ENCODE assay signal across 8 mouse cellular contexts in genomic region chr10:80665016-80665380, GRCm38 (mm10). TPM values are rescaled to one million over a fixed set of nuclear protein-coding genes. Genes with fewer than 3 reads are reported as not detected.
DNase-seq lines count a peak whose midpoint lies in the region; ATAC-seq lines count a peak whose summit lies in the region.

No protein-coding gene starts in this region.

- H3K27me3 ChIP-seq in neural tube, embryonic 12.5 days (replicated peaks), result no peaks in the 10 kb centered on the region
- H3K27me3 ChIP-seq in limb, embryonic 13.5 days, result no peaks in the 10 kb centered on the region

- no peak for ATAC-seq in neural tube, embryonic 12.5 days (ENCODE audit: low FRiP score, low read depth)
- ATAC-seq in limb, embryonic 13.5 days (ENCODE audit: low FRiP score, low read depth), result 0 out of 2 replicates have a peak, but pooled peaks have one; percentile 13

- no peak overlapping the region for H3K4me3 ChIP-seq in neural tube, embryonic 12.5 days
- no peak overlapping the region for H3K4me3 ChIP-seq in limb, embryonic 13.5 days

- WGBS in neural tube, embryonic 12.5 days, result 18% methylated on average over 10 of the region's 10 CpGs
- WGBS in limb, embryonic 13.5 days, result 18% methylated on average over 10 of the region's 10 CpGs

- H3K27ac ChIP-seq in neural tube, embryonic 12.5 days, result no peak overlapping the region
- H3K27ac ChIP-seq in limb, embryonic 13.5 days, result peak overlapping the region; percentile 79

- no peak overlapping the region for H3K9ac ChIP-seq in neural tube, embryonic 12.5 days
- peak overlapping the region; percentile 26 for H3K9ac ChIP-seq in limb, embryonic 13.5 days

- peaks cover 48% of the 10 kb centered on the region for H3K36me3 ChIP-seq in neural tube, embryonic 12.5 days
- H3K36me3 ChIP-seq in limb, embryonic 13.5 days, result peaks cover 46% of the 10 kb centered on the region

- H3K4me1 ChIP-seq in neural tube, embryonic 12.5 days, result peaks cover 21% of the 10 kb centered on the region
- H3K4me1 ChIP-seq in limb, embryonic 13.5 days, result peaks cover 33% of the 10 kb centered on the region

- intact Hi-C loops in heart, postnatal 14 days (cut with DNase I), result no loop called here
- intact Hi-C loops in left cerebral cortex, postnatal 36 days (cut with DNase I), result no loop called here

- H3K9me3 ChIP-seq in neural tube, embryonic 12.5 days, result no peaks in the 10 kb centered on the region
- H3K9me3 ChIP-seq in limb, embryonic 13.5 days, result no peaks in the 10 kb centered on the region

- no peak for DNase-seq in neural tube, embryonic 10.5 days (ENCODE audit: extremely low spot score, low spot score)
- peak; percentile 54 for DNase-seq in embryo, embryonic 11 days
- DNase-seq in heart, postnatal 14 days, result peak; percentile 84 to 88
- DNase-seq in ovary, postnatal 14 days (ENCODE audit: low spot score), result peak; percentile 54
- no peak for DNase-seq in T-cell, adult 2 months (ENCODE audit: low spot score)
- DNase-seq in left cerebral cortex, postnatal 36 days (ENCODE audit: low spot score in 2 of 2), result no peak

- peak overlapping the region; percentile 16; the same call in 1 of the 2 replicates for H3K4me2 ChIP-seq in neural tube, embryonic 12.5 days (replicated peaks)
- H3K4me2 ChIP-seq in limb, embryonic 13.5 days (replicated peaks), result peak overlapping the region; percentile 46

RNA-seq across cellular contexts. Expression of gene Btbd2, which starts 8.1 kb away (rescaled TPM):
- polyA plus RNA-seq in neural tube, embryonic 12.5 days (2016; fragmentation: Nextera tagmentation; extraction: Ambion mirVana), result 92.8 and 100 TPM in 2 replicates
- total RNA-seq in heart, postnatal 14 days (2021), result 10 to 100 TPM; 40.6 to 41.9 TPM
- polyA plus RNA-seq in limb, embryonic 13.5 days (2015; fragmentation: Nextera tagmentation; extraction: Ambion mirVana), result 77.8 and 83.5 TPM in 2 replicates
- total RNA-seq in left cerebral cortex, postnatal 36 days (2021), result 100 to 1,000 TPM in 1 of 2 experiments, 10 to 100 TPM in 1; 93.4 to 100 TPM

RNA-seq across cellular contexts. Expression of gene Mknk2, which starts 12.9 kb away (rescaled TPM):
- polyA plus RNA-seq in neural tube, embryonic 12.5 days (2016; fragmentation: Nextera tagmentation; extraction: Ambion mirVana), result 86.5 and 88.5 TPM in 2 replicates
- total RNA-seq in heart, postnatal 14 days (2021), result 100 to 1,000 TPM; 166 to 169 TPM
- polyA plus RNA-seq in limb, embryonic 13.5 days (2015; fragmentation: Nextera tagmentation; extraction: Ambion mirVana), result 86.1 and 87.8 TPM in 2 replicates
- total RNA-seq in left cerebral cortex, postnatal 36 days (2021), result 10 to 100 TPM; 39.9 to 42.0 TPM

RNA-seq across cellular contexts. Expression of gene Mob3a, which starts 36.8 kb away (rescaled TPM):
- 59.4 and 61.5 TPM in 2 replicates for polyA plus RNA-seq in neural tube, embryonic 12.5 days (2016; fragmentation: Nextera tagmentation; extraction: Ambion mirVana)
- 10 to 100 TPM in 1 of 2 experiments, 1 to 10 TPM in 1; 7.0 to 11.4 TPM for total RNA-seq in heart, postnatal 14 days (2021)
- polyA plus RNA-seq in limb, embryonic 13.5 days (2015; fragmentation: Nextera tagmentation; extraction: Ambion mirVana), result 55.3 and 55.7 TPM in 2 replicates
- 10 to 100 TPM; 14.0 TPM for total RNA-seq in left cerebral cortex, postnatal 36 days (2021)

RNA-seq across cellular contexts. Expression of gene Izumo4, which starts 37.0 kb away (rescaled TPM):
- 28.6 and 29.3 TPM in 2 replicates for polyA plus RNA-seq in neural tube, embryonic 12.5 days (2016; fragmentation: Nextera tagmentation; extraction: Ambion mirVana)
- total RNA-seq in heart, postnatal 14 days (2021), result 1 to 10 TPM; 4.5 to 4.9 TPM
- 24.2 and 25.6 TPM in 2 replicates for polyA plus RNA-seq in limb, embryonic 13.5 days (2015; fragmentation: Nextera tagmentation; extraction: Ambion mirVana)
- 10 to 100 TPM; 36.7 to 47.3 TPM for total RNA-seq in left cerebral cortex, postnatal 36 days (2021)

RNA-seq across cellular contexts. Expression of gene Csnk1g2, which starts 42.4 kb away (rescaled TPM):
- polyA plus RNA-seq in neural tube, embryonic 12.5 days (2016; fragmentation: Nextera tagmentation; extraction: Ambion mirVana), result 173 and 192 TPM in 2 replicates
- total RNA-seq in heart, postnatal 14 days (2021), result 100 to 1,000 TPM; 123 to 131 TPM
- polyA plus RNA-seq in limb, embryonic 13.5 days (2015; fragmentation: Nextera tagmentation; extraction: Ambion mirVana), result 148 and 159 TPM in 2 replicates
- total RNA-seq in left cerebral cortex, postnatal 36 days (2021), result 100 to 1,000 TPM; 208 to 256 TPM

Comparison
In these comparisons a context has a peak if more than half of its experiments do, and no peak if none do; other contexts are left out.
1. DNase-seq: peak in embryo, embryonic 11 days (single experiment), heart, postnatal 14 days (2 of 2) and ovary, postnatal 14 days (single experiment); none in neural tube, embryonic 10.5 days (single experiment), T-cell, adult 2 months (single experiment) and left cerebral cortex, postnatal 36 days (0 of 2).